Mouse (Mus musculus): ENCODE measurements around the gene Vps26c. TPM values are rescaled to one million over a fixed set of nuclear protein-coding genes. Genes with fewer than 3 reads are reported as not detected.
"Not testable (repeated sequence)": the region's sequence is repeated elsewhere in the genome, so short reads cannot be mapped to it uniquely, and the experiment has no call there.

Gene Vps26c
- polyA plus RNA-seq, 1 experiment from 2014 or later: 42.3 TPM

GRCm38 (mm10) chr16:94484752-94485535 is 41.7 kb downstream of the Vps26c start:
- WGBS: 73% methylated on average over 11 of the region's 11 CpGs
- no peak overlapping the region for H3K27ac ChIP-seq
- no peak overlapping the region for H3K9ac ChIP-seq (ENCODE audit: low read depth, low read length)
- no peaks in the 10 kb centered on the region for H3K4me1 ChIP-seq (replicated peaks; ENCODE audit: insufficient read depth, low read length)
- H3K4me2 ChIP-seq (ENCODE audit: low read length): no peak overlapping the region
- H3K27me3 ChIP-seq (ENCODE audit: insufficient read depth, low read length): no peaks in the 10 kb centered on the region
- ATAC-seq (replicated peaks; ENCODE audit: low FRiP score, low read depth): no peak
- no peaks in the 10 kb centered on the region for H3K36me3 ChIP-seq (ENCODE audit: insufficient read depth, low read length)
- no peak for TF ChIP-seq CTCF (IDR thresholded peaks at IDR 0.05; ENCODE audit: low read depth)
- no peak overlapping the region for H3K4me3 ChIP-seq (replicated peaks; ENCODE audit: low read depth, low read length)
- DNase-seq (ENCODE audit: low spot score): no peak
- no peaks in the 10 kb centered on the region for H3K9me3 ChIP-seq (replicated peaks; ENCODE audit: low read length)

DNA sequence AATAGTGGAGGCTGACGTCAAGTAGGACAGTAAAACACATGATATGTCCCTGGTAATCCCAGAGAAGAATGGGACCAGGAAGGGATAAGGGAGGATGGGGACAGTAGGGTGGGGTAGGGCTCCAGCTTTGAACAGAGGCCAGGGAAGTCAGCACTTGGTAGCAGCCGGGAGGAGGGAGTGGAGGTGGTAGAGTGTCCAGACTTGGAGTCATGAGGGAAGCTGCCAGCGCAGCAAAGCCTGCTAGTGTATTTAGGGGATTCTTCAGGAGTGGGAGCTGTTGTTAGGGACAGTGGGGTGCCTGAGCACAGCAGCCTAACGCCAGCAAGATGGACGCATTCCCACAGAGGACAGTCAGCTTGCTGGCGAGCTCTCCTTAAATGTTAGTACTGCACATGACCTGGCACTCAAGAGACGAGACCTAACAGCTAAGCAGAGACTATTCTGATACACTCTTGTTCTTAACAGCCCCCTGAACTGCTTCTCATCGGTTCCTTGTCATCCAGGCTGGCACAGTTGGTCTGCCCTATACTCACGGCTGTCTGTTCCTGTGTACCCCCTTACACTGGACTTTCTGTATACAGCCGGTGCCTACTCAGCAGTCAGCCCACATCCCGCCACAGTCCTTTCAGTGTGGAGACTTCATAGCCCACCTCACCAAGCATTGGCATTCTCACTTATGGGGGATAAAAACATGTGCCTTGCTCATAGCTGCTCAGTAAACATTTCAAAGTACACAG is 53.4 kb downstream of the Vps26c start:
- 83% methylated on average over 11 of the region's 11 CpGs for WGBS
- no peaks in the 10 kb centered on the region for H3K27me3 ChIP-seq (ENCODE audit: insufficient read depth, low read length)
- H3K4me1 ChIP-seq (replicated peaks; ENCODE audit: insufficient read depth, low read length): no peaks in the 10 kb centered on the region
- H3K4me2 ChIP-seq (ENCODE audit: low read length): no peak overlapping the region
- H3K36me3 ChIP-seq (ENCODE audit: insufficient read depth, low read length): peaks cover 24% of the 10 kb centered on the region
- no peak overlapping the region for H3K9ac ChIP-seq (ENCODE audit: low read depth, low read length)
- DNase-seq (ENCODE audit: low spot score): no peak
- H3K4me3 ChIP-seq (replicated peaks; ENCODE audit: low read depth, low read length): no peak overlapping the region
- no peak for ATAC-seq (replicated peaks; ENCODE audit: low FRiP score, low read depth)
- no peak for TF ChIP-seq CTCF (IDR thresholded peaks at IDR 0.05; ENCODE audit: low read depth)
- H3K9me3 ChIP-seq (replicated peaks; ENCODE audit: low read length): no peaks in the 10 kb centered on the region
- no peak overlapping the region for H3K27ac ChIP-seq

DNA sequence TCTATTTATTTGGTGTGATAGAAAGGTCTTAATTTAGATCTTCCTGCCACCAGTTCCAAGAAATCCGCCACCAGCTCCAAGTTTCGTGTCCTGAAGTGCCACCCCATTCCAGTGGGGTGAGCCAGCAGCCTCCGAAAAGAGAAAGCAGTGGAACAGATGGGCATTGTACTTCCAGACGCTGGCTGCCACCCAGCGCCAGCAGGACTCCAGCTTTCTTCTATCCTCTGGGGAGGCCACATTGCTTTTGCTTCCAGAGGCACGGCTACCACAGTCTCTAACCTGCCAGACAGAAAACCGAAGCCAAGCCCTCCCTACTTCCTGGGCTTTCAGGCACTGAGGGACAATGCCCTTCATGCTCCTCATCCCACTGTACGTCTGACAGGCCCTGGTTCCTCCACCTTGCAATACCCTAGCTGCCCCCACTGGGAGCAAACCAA is 54.1 kb downstream of the Vps26c start:
- DNase-seq (ENCODE audit: low spot score): no peak
- no peaks in the 10 kb centered on the region for H3K4me1 ChIP-seq (replicated peaks; ENCODE audit: insufficient read depth, low read length)

DNA sequence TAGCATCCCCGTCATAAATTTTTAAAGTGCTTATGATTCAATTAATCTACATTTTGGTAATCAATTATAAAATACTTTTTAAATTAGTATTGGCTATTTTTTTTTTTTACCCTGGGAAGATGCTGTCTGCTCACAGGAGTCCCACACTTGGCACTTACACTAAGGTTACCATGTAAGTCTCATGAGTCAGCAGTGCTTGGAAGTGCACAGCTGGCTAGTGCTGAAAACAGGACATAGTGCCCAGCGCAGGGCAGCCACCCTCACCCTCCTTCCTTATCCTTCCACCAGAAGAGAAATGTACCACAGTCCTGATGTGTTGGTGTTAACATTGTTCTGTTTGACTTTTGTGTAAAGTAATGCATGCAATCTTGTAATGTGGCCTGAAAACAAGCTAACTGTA is 58.2 kb downstream of the Vps26c start:
- Histone ChIP-seq H3K27me3 (ENCODE audit: insufficient read depth, low read length) (no peaks in the 10 kb centered on the region), H3K27ac (no peak overlapping the region), H3K4me2 (ENCODE audit: low read length) (no peak overlapping the region), H3K4me3 (replicated peaks; ENCODE audit: low read depth, low read length) (no peak overlapping the region), H3K4me1 (replicated peaks; ENCODE audit: insufficient read depth, low read length) (no peaks in the 10 kb centered on the region), H3K9ac (ENCODE audit: low read depth, low read length) (no peak overlapping the region), H3K36me3 (ENCODE audit: insufficient read depth, low read length) (peaks cover 64% of the 10 kb centered on the region), H3K9me3 (replicated peaks; ENCODE audit: low read length) (no peaks in the 10 kb centered on the region)
- DNase-seq (ENCODE audit: low spot score) (no peak), ATAC-seq (replicated peaks; ENCODE audit: low FRiP score, low read depth) (no peak)
- WGBS: 92% methylated on average over 2 of the region's 2 CpGs
- no peak for TF ChIP-seq CTCF (IDR thresholded peaks at IDR 0.05; ENCODE audit: low read depth)

More for the DNA sequence above, 54.1 kb downstream of the Vps26c start:
- 69% methylated on average over 8 of the region's 8 CpGs for WGBS
- Histone ChIP-seq H3K27me3 (ENCODE audit: insufficient read depth, low read length) (no peaks in the 10 kb centered on the region), H3K9me3 (replicated peaks; ENCODE audit: low read length) (no peaks in the 10 kb centered on the region), H3K27ac (no peak overlapping the region), H3K4me2 (ENCODE audit: low read length) (no peak overlapping the region), H3K9ac (ENCODE audit: low read depth, low read length) (no peak overlapping the region), H3K4me3 (replicated peaks; ENCODE audit: low read depth, low read length) (no peak overlapping the region), H3K36me3 (ENCODE audit: insufficient read depth, low read length) (peaks cover 30% of the 10 kb centered on the region)
- TF ChIP-seq CTCF (IDR thresholded peaks at IDR 0.05; ENCODE audit: low read depth): no peak; the same call in 1 of the 2 replicates
- ATAC-seq (replicated peaks; ENCODE audit: low FRiP score, low read depth): no peak

DNA sequence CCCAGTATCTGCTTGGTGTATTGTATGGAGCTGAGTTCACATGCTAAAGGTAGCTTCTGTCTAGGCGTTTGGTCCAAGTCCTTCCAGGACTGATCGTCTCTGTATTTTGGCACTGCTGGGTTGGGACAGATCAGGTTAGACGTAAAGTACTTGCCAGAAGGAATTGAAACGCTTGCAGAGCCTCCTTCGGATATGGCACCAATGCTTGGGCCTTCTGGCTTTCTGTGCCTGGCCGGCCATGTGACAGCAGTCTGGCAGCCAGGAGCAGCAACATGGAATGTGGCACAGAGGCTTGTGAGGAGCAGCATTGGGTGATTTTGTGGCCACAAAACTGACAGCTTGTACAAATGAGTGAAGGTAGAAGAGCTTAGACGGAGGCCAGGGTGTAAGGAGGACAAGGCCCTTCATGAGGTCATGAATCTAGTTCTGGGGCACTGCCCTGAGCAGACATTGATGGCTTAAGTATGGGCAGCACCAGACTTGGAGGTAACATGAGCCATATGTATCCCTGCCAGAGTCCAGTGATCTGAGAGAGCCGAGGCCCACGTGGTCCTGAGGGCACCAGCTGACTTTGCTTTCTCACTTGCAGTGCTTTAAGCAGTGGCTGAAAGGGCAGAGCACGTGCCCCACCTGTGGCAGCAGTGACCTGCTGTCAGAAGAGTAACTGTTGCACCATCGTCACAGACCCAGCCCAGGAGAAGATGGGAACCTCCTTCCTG is 59.1 kb downstream of the Vps26c start:
- Histone ChIP-seq H3K27ac (no peak overlapping the region), H3K36me3 (ENCODE audit: insufficient read depth, low read length) (peaks cover 73% of the 10 kb centered on the region), H3K27me3 (ENCODE audit: insufficient read depth, low read length) (no peaks in the 10 kb centered on the region), H3K4me2 (ENCODE audit: low read length) (no peak overlapping the region), H3K4me3 (replicated peaks; ENCODE audit: low read depth, low read length) (no peak overlapping the region), H3K9me3 (replicated peaks; ENCODE audit: low read length) (no peaks in the 10 kb centered on the region), H3K4me1 (replicated peaks; ENCODE audit: insufficient read depth, low read length) (no peaks in the 10 kb centered on the region), H3K9ac (ENCODE audit: low read depth, low read length) (no peak overlapping the region)
- ATAC-seq (replicated peaks; ENCODE audit: low FRiP score, low read depth) (peak; percentile 91), DNase-seq (ENCODE audit: low spot score) (peak; percentile 79)
- 48% methylated on average over 11 of the region's 11 CpGs for WGBS
- TF ChIP-seq CTCF (IDR thresholded peaks at IDR 0.05; ENCODE audit: low read depth): no peak

GRCm38 (mm10) chr16:94466317-94466716 is 60.3 kb downstream of the Vps26c start:
- WGBS: 90% methylated on average over 7 of the region's 7 CpGs
- not testable (repeated sequence) for H3K27ac ChIP-seq

More at GRCm38 (mm10) chr16:94466317-94466716, 60.3 kb downstream of the Vps26c start:
- H3K36me3 ChIP-seq (ENCODE audit: insufficient read depth, low read length): peaks cover 85% of the 10 kb centered on the region
- H3K9ac ChIP-seq (ENCODE audit: low read depth, low read length); H3K4me3 ChIP-seq (replicated peaks; ENCODE audit: low read depth, low read length); H3K4me2 ChIP-seq (ENCODE audit: low read length); H3K4me1 ChIP-seq (replicated peaks; ENCODE audit: insufficient read depth, low read length); DNase-seq (ENCODE audit: low spot score); ATAC-seq (replicated peaks; ENCODE audit: low FRiP score, low read depth); H3K27me3 ChIP-seq (ENCODE audit: insufficient read depth, low read length); H3K9me3 ChIP-seq (replicated peaks; ENCODE audit: low read length): not testable (repeated sequence)
